Mouse (Mus musculus): ENCODE measurements around the gene Mga. TPM values are rescaled to one million over a fixed set of nuclear protein-coding genes. Genes with fewer than 3 reads are reported as not detected.

Mga gene
- total RNA-seq, 2 experiments from 2014 or later: 38.8 to 45.0 TPM

DNA sequence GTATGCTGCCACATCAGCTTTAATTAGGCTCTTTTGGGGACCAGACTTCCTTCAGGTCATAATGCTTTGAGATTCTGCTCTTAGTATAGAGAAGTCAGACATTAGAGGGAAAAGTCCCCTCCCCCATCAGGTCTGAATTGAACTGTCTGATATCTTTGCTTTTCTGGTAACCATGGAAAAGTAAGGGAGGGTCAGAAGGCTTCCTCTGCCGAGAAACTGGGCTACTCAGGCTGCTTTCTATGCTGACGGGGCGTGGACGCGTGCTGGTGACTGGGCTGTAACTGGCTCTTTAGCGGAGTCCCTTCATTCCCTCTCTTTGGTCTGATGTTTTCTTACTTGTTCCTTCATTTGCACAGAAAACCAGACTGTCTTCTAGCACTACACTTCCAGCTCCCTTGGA is 89.3 kb downstream of the Mga start:
- no peak for DNase-seq (ENCODE audit: low spot score in 2 of 2)

DNA sequence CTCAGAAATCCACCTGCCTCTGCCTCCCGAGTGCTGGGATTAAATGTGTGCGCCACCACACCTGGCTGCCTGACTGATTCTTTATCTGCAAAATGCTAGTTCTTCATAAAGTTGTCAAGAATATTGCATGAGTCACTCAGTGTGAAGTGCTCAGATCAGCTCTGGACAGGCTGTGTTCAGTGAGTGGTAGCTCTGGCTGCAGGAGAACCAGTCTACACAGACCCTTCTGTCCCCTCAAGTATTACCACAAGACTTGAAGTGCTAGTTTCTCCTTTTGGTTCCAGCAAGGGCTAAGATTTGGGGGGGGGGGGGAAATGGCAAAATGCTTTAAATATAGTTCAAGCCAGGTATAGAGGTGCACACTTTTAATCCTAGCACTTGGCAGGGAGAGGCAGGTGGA is 90.4 kb downstream of the Mga start:
- no peak for DNase-seq (ENCODE audit: low spot score in 2 of 2)

DNA sequence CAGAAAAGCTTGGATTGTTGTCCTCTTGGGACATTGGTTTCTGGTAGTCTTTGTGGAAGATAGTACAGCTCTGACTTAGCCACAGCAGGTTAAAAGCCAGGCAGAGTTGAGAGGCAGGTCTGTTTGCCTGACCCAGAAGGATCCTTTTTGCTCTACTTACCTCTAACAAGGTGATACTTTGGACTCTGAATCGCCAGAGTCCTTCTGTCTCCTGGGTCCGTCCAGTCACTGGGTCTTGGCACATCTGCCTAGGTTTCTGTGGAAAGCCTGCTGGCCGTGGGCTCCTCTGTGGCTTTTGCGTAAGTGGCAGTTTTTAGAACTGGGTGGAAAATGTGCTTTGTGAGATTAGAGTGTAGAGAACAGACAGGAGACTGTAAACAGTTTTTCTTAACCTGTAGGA is 91.9 kb downstream of the Mga start:
- no peak for DNase-seq (ENCODE audit: low spot score in 2 of 2)

DNA sequence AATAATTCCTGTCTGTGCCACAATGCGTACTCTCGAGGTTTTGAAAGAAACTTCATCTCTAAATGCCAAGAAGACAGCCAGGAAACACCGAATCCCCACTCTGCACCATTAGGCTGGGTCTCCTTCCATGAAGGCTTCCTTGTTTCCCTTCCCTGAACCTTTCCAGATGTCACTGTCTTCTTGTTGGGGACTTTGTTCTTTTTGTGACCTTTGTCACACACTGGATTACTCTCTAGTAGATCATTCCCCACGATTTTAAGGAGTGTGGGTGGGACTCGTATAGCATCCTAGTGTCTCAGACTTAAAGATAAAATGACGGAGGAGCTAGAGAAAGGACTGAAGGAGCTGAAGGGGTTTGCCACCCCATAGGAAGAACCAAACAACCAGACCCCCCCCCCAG is 93.9 kb downstream of the Mga start:
- DNase-seq (ENCODE audit: low spot score in 2 of 2): no peak

DNA sequence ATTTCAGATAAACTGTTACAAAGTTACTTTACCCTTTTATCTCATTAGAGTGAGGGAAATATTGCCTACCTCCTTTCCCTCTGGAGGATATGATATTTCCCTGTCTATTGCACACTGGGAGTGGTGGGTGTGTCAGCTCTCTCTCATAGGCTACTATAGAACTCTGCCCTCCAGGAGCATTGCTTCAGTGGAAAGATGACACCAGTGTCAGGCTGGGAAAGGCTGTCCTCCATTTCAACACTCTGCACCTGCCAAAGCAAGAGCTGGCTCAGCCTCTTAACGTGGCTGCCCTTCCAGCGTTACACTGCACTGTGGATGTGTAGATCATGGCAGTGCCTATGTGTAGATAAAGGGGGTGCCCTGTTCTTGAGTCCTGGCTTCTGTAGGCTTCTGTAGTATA is 95.3 kb downstream of the Mga start:
- no peak for DNase-seq (ENCODE audit: low spot score in 2 of 2)

DNA sequence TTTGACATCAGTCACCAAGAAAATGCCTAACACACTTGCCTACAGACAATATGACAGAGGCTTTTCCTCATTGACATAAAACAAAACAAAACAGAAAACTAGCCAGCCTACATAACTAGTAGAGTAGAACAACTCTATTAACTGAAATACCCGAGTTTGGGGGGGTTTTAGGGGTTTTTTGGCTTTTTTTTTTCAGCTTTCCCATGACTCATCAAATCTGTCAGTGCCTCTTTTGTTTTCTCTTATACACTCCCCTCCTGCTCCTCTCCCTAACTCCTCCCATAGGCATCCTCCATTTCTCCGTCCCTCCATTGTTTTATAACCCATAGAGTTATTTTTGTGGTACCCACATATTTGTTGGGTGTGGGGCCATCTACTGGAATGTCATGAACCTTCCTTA is 96.5 kb downstream of the Mga start:
- DNase-seq (ENCODE audit: low spot score in 2 of 2): no peak

DNA sequence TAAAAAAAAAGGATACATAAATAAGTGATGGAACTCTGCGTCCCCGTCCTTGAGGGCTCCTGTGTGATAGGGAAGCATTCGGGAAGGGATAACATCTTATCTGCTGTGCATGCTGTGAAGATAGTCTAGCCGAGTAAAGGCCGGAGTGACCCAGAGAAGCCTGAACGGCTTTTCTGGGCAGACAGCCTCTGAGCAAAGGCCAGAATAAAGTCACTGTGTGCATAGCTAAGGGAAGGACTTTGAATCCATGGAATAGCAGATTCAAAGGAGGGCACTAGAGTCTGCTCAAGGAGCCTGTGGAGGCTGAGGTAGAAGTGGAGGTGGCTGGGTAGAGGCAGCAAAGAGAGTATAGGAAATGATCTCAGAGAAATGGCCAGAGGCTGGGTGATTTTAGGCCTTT is 97.8 kb downstream of the Mga start:
- no peak for DNase-seq (ENCODE audit: low spot score in 2 of 2)

DNA sequence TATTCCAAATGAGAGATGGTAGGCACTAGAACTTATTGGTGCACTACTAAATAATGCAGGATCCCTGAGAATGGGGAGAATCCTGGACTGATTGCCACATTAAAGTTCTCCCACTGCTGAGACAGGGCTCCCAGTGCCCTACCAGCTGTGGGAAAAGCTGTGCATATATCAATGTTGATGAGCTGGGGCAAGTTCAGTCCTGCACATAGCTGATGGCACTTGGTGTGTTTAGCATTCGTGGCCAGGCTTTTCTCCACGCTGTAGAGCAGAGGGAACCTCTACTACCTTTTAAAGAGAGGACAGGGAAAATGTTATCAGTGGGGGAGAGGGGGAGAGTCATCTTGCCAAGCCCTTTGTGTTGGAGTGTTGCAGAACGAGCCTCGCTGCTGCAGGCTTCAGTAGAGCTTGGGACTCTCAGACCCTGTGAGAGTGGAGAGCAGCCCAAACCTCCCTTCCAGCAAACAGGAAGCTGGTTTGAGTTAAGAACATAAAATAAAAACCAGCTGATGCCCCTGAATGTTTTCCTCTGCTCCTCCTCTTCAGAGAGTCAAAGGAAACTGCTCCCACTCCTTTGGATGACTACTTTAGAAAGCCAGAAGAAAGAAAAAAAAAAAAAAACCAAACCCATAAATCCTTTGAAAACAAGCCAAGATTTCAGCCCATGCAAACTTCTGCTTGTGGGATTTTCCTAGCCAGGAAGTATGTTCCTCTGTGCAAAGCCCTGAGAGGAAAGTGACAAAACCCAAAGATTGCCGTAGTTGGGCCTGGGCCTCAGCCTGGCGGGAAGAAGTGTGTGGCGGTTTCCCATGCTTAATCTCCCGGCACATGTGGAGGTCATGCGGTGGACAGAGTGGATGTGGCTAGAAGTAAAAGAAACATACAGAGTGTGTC is 98.6 kb downstream of the Mga start:
- DNase-seq (ENCODE audit: low spot score in 2 of 2): no peak

DNA sequence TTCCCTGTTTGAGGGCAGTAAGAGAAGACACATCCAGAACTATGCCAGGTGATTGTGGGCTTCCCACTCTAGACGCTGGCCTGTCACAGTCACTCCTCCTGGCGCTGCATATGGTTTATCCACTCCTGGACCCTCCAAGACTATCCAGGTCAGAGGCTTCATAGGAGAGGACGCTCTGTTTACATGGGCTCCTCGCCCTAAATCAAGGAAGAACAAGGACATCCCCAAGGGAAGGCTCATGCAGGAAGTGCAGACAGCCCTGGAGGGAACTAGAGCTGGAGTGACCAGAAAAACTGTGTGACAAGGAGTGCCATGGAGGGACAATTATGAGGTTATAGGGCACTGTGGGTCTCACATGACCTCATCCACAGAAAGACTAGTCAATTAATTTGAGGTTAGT is 100.3 kb downstream of the Mga start:
- no peak for DNase-seq (ENCODE audit: low spot score in 2 of 2)

DNA sequence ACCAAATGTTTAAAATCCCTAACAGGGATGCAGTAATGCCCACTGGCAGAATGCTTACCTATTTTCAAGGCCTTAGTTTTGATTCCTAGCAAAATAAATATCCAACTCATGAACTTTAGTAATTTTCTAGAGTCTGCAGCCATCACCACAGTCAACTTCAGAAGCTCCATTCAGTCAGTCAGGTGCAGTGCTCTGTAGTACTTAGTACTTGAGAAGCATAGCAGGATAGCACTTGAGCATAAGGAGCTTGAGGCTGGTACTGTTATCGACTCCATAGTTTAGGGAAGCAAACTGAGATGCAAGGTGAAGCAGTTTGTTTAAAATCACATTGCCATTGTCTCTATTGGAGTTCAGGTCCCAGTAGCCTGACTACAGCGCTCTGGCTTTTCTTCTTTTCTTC is 102.7 kb downstream of the Mga start:
- DNase-seq (ENCODE audit: low spot score in 2 of 2): no peak

DNA sequence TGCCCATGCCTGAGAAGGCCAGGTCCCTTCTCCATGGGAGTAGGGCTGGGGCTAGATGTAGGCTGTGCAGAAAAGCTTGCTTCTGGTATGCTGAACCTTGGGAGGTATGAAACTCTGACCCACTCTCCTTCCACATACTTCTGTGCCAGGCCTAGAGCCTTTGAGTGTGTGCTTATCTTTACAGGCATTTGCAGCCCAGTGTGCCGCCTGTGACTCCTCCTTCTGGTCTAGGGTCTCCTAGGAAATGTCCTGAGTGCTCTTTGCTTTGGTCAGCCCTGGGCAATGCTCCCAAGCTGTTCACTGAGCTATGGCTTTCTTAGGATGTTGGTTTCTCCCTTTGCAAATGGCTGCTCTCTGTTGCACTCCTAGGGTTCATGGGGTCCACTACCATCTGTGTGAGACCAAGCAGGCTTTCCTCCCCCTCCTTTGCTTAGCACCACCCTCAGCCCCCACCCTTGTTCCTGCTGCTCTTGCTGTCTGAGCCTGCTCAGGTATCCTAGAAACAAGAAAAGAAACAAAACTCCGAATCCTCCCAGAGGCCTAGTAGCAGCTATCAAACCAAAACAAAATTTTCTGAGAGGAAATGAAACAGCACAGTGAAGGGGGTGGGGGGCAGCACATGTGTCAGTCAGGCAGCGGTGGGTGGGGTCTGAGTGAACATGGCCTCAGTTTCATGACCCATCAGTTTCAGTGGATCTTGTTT is 104.0 kb downstream of the Mga start:
- no peak for DNase-seq (ENCODE audit: low spot score in 2 of 2)

DNA sequence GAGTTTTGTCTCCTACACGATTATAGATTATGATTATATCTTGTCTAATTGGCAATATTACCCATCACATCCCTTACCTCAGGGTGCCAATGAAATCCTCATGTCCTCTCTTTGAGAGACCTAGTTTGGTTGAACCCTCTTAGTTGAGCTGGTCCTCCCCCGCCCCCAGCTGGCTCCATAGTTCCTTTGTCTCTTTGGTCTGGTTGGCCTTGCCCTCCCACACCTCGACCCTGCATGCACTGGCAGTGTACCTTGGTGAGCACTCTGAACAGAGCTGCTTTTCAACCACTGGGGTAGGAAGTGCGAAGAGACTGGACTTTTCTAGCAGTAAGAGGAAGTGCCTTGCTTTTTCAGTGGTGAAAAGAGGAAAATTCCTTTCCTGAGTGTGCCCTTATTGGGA is 104.9 kb downstream of the Mga start:
- no peak for DNase-seq (ENCODE audit: low spot score in 2 of 2)

DNA sequence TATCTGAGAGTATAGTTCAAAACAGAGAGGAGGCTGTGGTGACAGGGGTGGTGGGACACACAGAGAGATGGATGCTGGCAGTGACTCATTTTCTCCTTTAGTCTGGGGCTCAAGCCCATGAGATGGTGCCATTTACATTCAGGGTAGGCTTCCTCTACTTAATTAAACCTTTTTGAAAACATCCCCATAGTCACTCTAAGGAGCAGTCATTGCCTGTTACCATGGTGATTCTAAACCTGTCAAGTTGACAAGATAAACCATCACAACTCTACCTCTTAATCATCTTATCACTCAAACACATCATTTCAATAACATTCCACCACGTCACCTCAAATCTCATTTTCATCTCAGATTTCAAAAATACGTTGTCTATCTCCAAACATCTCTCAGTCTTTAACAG is 106.9 kb downstream of the Mga start:
- no peak for DNase-seq (ENCODE audit: low spot score in 2 of 2)

DNA sequence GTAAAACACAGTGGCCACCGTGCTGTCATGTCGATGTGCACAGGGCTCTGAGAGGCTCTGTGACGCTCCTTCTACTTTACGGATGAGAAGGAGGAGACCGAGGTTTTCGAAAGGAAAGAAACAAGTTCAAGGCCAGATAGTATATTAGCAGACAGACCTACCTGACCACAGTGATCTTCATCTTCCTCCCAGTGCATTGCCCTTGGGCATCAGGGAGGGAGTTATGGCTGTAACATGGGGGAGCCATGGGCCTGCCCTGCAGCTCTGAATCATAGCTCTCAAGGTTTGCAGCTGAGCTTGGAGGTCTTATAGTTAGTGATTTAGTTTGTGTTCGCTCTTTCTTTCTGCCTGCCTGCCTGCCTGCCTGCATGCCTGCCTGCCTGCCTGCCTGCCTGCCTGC is 109.7 kb downstream of the Mga start:
- DNase-seq (ENCODE audit: low spot score in 2 of 2): no peak

DNA sequence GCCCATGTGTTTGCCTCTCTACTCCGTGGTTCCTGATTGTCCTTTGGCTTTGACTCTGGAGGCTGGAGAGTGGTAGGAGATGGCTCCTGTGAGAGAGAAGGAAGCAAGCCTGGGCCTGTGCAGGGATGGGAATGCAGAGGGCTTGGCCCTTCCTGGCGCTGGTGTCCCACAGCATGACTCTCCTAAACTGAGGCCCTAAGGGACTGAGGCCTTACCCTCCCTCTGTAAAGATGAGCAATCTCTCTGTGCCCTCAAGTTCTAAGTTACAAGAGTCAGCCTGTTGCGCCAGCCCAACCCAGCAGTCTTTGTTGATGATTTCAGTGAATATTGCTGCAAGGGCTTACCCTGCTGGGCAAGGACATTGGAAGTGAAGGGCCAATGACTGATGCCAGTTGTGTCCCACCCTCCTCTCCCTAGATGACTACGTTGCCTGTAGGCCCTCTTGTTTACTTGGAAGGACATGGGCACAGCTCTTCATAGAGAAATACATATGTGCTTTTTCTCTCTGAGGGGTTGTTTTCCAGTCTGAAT is 110.7 kb downstream of the Mga start:
- DNase-seq (ENCODE audit: low spot score in 2 of 2): peak in 1 of 2 experiments; percentile 32

DNA sequence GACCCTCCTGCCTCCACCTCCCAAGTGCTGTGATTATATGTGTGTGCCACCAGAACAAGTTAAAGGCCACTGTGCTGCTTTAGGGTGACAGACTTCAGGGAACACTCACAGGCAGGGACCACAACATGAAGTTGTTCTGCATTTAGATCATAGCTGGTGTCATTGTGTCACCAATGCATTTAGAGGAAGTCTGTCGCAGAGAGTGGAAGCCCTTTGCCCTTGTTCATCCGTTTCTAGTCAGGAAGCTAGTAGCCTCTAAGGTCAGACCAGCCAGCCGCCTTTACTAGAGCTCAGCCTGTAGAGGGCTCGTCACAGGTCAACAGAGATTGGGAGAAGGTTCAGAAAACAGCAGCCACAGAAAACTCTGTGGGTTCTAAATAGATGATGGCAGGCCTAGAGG is 111.6 kb downstream of the Mga start:
- DNase-seq (ENCODE audit: low spot score in 2 of 2): no peak

DNA sequence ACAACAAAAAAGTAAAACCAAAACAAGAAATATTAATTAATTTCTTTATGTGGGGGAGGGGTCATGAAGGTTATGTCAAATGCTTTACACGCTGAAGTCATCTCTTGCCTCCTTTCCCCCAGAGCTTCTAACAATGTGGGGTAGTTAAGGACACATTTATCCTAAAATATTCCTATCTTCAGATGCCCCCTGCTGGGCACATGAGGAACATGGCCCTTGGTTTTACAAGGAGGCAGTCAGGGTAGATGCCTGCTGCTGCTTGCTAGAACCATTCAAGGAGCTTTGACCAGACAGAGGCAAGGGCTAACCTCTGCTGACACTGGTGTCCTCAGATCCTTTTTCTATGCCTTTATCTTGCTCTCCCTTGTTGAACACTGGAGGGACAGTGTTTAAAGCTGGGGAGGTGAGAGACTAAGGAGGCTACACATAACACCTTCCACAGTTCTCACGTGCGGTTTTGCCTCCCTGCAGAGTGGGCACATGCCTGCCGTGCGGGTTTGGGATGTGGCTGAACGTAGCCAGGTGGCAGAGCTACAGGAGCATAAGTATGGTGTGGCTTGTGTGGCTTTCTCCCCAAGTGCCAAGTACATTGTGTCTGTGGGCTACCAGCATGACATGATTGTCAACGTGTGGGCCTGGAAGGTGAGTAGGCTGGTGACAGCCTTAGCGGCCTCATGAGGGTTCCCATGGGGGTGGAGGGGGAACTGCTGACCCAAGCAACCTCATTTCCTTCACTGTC is 114.6 kb downstream of the Mga start:
- peak; percentile 37 to 58 for DNase-seq (ENCODE audit: low spot score in 2 of 2)

DNA sequence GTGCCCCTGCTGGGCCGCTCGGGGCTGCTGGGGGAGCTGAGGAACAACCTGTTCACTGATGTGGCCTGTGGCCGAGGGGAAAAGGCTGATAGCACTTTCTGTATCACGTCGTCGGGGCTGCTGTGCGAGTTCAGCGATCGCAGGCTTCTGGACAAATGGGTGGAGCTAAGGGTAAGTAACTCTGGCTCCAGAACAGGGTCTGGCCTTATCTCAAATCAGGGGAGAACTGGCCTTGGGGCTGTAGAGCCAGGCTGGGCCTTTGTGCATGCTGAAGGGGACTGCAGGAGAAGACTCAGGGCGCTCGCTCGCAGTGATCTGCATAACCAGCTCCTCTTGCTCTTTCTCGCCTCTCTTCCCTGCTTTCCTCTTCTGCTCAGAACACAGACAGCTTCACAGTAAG is 115.9 kb downstream of the Mga start:
- no peak for DNase-seq (ENCODE audit: low spot score in 2 of 2)

DNA sequence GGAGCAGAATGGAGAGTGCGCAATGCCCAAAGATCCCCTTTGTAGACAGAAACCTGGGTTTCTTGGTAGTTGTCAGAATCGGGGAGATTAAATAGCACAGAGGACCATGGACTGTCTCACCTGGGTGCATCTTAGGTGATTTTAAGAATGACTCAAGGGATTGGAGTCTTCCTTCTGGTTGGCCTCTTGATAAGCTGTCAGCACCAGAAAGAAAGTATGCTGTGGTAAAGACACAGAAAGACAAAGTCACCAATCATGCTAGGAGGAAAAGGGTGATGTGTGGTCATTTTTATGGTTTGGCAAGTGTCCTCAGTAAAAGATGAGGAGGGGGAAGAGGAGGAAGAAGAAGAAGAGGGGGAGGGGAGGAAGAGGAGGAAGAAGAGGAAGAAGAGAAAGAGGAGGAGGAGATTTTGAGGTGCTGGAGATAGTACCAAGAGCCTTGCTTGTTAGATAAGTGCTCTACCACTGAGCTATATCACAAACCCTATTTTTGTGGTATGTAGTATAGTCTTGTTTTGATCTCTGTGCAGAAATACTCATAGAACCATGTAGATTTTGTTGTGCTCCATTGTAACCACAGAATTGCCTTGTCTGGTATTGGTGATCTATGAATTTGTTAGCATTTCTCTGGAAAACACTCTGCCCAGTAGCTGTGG is 116.9 kb downstream of the Mga start:
- DNase-seq (ENCODE audit: low spot score in 2 of 2): no peak

DNA sequence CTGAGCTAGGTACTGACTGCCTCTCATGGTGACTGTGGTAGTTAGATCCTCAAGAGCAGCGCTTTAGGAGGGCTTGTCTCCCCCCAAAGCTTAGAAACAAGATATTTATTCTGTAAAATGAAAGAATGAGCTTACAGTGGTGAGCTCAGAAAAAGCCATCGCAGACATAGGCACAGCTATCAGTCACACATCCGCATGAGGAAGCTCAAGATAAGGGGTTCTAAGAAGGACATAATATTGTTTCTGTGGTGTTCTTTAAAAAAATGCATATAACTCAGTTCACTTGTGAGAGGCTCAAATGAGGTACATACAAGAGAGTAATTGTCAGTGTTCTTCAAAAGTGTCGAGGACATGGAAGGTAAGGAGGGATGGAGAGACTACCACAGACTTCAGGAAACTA is 118.9 kb downstream of the Mga start:
- DNase-seq (ENCODE audit: low spot score in 2 of 2): no peak

DNA sequence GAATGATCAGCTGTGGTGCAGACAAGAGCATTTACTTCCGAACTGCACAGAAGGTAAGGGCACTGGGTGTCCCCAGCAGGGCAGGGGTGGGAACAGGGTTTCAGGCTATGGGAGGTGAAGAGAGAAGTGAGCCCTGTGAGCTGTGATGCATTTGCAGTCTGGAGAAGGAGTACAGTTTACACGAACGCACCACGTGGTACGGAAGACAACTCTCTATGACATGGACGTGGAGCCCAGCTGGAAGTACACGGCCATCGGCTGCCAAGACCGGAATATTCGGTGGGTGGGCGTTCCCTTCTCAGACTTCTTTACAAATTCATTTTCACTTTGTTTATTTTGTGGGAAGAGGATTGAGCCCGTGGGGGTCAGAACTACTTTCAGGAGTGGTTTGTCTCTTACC is 120.6 kb downstream of the Mga start:
- DNase-seq (ENCODE audit: low spot score in 2 of 2): no peak
